Mouse (Mus musculus) macrophage (primary cell): ENCODE data around the gene Nmnat1. TPM values are rescaled to one million over a fixed set of nuclear protein-coding genes. Genes with fewer than 3 reads are reported as not detected.
"Not testable (repeated sequence)": the region's sequence is repeated elsewhere in the genome, so short reads cannot be mapped to it uniquely, and the experiment has no call there.

Experiments
- H3K27ac ChIP-seq: fragments of 350-480 bp; formaldehyde crosslinking; 2 replicates; pipeline ENCODE4 v1.9.0; 2021
- H3K36me3 ChIP-seq: fragments of 350-480 bp; formaldehyde crosslinking; 2 replicates; pipeline ENCODE4 v1.9.0; 2021; ENCODE audit errors: inconsistent target
- H3K4me3 ChIP-seq: fragments of 350-480 bp; formaldehyde crosslinking; 2 replicates; pipeline ENCODE4 v1.9.0; 2021; ENCODE audit errors: inconsistent target
- H3K79me2 ChIP-seq: fragments of 350-480 bp; formaldehyde crosslinking; 2 replicates; pipeline ENCODE4 v1.9.0; 2021; ENCODE audit errors: inconsistent target
- WGBS: methylation state at CpG from one replicate; pipeline ENCODE4 v1.1.7; 2026; ENCODE audit warnings: inconsistent platforms; ENCODE audit not compliant: missing documents; 5-methylcytosine and 5-hydroxymethylcytosine counted together
- polyA plus RNA-seq: library from polyadenylated mRNA; stranded (reverse); fragments of 250-400 nt; gene quantifications from 3 replicates; pipeline ENCODE4 v1.2.4, GENCODE M21; 2018; ENCODE audit warnings: inconsistent platforms

Gene Nmnat1
- polyA plus RNA-seq, 1 experiment from 2014 or later, result 9.7 TPM

GRCm38 (mm10) chr4:149463435-149463950 is 21.5 kb downstream of the Nmnat1 start:
- no peaks in the 10 kb centered on the region for H3K79me2 ChIP-seq
- WGBS, result 86% methylated on average over 5 of the region's 6 CpGs
- H3K36me3 ChIP-seq, result peaks cover under 1% of the 10 kb centered on the region; the same call in 1 of the 2 replicates
- no peak overlapping the region for H3K27ac ChIP-seq
- H3K4me3 ChIP-seq, result no peak overlapping the region

DNA sequence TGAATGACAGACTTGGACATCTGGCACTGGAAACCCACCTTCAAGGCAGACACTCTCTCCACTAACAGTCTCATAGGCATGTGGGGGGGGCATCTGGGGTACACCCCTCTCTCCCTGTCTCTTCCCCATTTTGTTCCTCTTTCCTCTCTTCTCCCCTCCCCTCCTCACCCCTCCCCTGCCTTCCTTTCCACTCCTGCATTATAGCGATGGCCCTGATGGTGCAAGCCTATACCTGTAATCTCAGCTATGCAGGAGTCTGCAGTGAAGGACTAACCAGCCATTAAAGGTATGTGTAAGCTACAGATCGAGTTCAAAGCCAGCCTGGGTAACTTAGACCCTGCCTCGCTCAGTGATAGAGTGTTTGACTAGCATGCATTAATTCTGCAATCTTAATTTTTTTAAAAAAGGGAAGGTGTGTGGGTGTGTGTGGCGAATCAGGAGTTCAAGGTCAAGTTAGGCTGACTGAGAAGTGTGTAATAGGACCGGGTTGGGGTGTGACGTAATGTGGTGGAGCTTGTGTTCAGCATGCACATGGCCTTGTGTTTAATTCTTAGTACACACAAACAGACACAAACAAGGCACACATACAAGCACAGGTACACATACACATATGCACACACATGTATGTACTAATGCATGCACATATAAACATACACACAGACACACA is 22.6 kb downstream of the Nmnat1 start:
- Histone ChIP-seq H3K36me3 (no peaks in the 10 kb centered on the region), H3K4me3 (no peak overlapping the region), H3K27ac (no peak overlapping the region), H3K79me2 (no peaks in the 10 kb centered on the region)
- WGBS, result 28% methylated on average over 5 of the region's 6 CpGs

DNA sequence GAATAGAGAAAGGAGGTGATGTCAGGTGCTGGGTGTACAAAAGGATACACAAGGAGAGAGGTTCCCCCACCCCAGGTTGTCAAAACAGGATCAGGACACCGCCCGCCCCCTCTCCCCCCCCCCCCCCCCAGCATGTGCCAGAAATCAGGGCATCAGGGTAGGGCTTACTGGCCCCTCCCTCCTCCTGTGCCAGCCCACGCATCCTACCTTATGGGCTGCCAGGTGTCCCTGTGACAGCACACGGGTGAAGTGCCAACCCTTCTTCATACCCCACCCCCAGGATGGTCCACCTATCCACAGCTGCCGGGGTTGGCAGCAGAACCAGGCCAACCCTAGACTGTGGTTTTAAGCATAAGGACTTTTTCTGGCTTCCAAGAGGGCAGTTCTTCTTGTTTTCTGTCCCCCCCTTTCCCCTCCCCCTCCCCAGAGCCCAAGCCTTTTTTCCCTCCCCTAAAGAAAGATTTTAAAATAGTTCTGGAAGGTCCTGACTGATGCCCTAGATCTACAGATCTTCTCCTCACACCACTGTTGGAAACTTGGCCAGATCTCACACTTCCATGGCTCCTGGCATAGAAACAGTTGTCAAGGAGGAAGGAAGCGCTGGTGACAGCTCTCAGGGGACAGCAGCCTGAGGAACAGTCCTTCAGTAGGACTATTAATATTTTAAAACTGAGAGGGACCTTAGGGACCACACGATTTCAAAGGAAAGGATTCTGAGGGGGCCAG is 23.3 kb downstream of the Nmnat1 start:
- Histone ChIP-seq H3K36me3 (no peaks in the 10 kb centered on the region), H3K27ac (no peak overlapping the region), H3K4me3 (no peak overlapping the region), H3K79me2 (no peaks in the 10 kb centered on the region)
- 4% methylated on average over 3 of the region's 7 CpGs for WGBS

DNA sequence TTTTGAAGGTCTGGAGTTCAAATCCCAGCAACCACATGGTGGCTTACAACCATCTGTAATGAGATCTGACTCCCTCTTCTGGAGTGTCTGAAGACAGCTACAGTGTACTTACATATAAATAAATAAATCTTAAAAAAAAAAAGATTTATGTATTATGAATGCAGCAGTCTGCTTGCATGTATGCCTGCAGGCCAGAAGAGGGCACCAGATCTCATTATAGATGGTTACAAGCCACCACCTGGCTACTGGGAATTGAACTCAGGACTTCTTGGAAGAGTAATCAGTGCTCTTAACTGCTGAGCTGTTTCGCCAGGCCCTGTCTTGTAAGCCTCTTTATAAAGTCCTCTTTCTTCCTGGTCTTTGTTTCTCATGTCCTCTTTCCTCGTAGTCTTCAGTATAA is 24.5 kb downstream of the Nmnat1 start:
- 92% methylated on average over 2 of the region's 2 CpGs for WGBS

GRCm38 (mm10) chr4:149459425-149459824 is 25.6 kb downstream of the Nmnat1 start:
- no peaks in the 10 kb centered on the region for H3K79me2 ChIP-seq
- WGBS, result 40% methylated on average over 1 of the region's 1 CpGs
- no peaks in the 10 kb centered on the region for H3K36me3 ChIP-seq
- no peak overlapping the region for H3K4me3 ChIP-seq
- H3K27ac ChIP-seq, result no peak overlapping the region

More for the DNA sequence above, 24.5 kb downstream of the Nmnat1 start:
- not testable (repeated sequence) for H3K4me3 ChIP-seq, H3K27ac ChIP-seq, H3K36me3 ChIP-seq, H3K79me2 ChIP-seq

DNA sequence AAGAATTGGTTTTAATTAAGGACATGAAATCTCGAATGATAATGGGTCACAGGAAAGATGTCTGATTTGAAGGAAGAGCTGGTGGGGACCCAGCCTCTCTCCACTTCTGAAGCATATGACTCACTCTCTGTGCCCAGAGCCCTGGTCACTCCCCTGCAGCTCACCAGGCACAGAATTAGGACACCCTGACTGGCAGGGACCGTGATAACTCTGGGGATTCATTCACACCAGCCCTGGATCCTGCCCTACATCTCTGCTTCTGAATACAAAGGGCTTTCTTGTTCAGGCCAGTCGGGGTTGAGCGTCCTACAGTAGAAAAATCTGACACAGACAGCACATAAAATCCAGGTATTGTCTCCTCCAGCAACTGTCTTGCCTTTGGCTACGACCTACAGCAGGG is 26.5 kb downstream of the Nmnat1 start:
- H3K4me3 ChIP-seq, result no peak overlapping the region
- H3K36me3 ChIP-seq, result no peaks in the 10 kb centered on the region
- WGBS, result 49% methylated on average over 5 of the region's 5 CpGs
- H3K79me2 ChIP-seq, result no peaks in the 10 kb centered on the region
- H3K27ac ChIP-seq, result no peak overlapping the region

DNA sequence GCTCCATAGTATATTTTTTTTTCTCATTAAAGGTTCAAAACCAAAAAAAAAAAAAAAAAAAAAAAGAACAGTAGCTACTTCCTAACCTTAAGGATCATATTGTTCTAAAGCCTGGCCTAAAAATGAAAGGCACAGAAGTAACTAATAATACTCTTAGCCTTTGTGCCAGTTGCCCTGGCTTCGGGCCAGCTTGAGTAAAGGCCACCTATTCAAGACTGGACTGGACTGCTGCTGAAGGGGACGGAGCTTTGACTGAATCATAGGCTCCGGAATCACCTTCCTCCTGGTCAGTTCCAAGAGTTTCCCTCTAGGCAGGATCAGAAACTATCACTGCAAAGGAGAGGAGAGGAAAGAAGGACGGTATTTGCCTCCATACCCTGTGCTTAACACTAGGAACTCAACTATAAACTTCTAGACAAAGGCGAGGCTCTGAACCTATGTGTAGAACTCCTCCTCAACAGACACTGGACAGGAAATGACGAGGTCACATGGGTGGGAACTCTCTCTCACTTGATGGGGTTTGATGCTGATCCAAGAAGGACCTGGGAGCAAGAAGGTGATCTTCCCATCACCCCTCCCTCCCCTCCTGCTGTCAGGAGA is 27.1 kb downstream of the Nmnat1 start:
- WGBS, result 90% methylated on average over 6 of the region's 6 CpGs
- H3K4me3 ChIP-seq, result no peak overlapping the region
- H3K27ac ChIP-seq, result no peak overlapping the region
- no peaks in the 10 kb centered on the region for H3K36me3 ChIP-seq
- no peaks in the 10 kb centered on the region for H3K79me2 ChIP-seq

GRCm38 (mm10) chr4:149457163-149457562 is 27.8 kb downstream of the Nmnat1 start:
- H3K4me3 ChIP-seq, H3K36me3 ChIP-seq, H3K27ac ChIP-seq, H3K79me2 ChIP-seq: not testable (repeated sequence)
- 100% methylated on average over 8 of the region's 27 CpGs for WGBS

DNA sequence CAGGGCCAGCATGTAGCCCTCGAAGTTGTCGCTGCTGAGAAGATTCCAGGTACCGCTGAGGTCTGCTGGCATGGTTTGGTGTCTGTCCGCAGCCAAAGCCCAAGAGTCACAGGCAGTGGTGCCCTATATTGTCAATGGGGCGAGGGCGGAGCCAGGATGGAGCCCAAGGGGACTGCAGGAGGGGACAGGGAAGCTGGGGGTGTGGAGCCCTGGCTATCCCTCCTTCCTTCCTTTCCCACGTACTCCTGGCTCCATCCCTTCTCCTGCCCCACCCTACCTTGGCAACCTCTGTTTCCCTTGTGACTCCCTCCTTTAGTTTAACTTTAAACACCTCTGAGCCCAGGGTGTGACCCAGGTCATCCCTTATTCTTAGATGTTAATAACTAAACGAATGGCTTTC is 30.1 kb downstream of the Nmnat1 start, which contains the start of gene Rbp7:
Gene Rbp7 (minus strand): TSS at position 100 of the 400 bp plus-strand sequence.
- Histone ChIP-seq H3K79me2 (no peaks in the 10 kb centered on the region), H3K36me3 (no peaks in the 10 kb centered on the region), H3K27ac (no peak within 1 kb of the TSS), H3K4me3 (no peak within 1 kb of the TSS)
- WGBS, result 85% methylated on average over 6 of the region's 8 CpGs

- no peak overlapping the region for H3K27ac ChIP-seq
- H3K79me2 ChIP-seq, result no peaks in the 10 kb centered on the region
- H3K4me3 ChIP-seq, result no peak overlapping the region
- no peaks in the 10 kb centered on the region for H3K36me3 ChIP-seq
- WGBS, result 90% methylated on average over 17 of the region's 17 CpGs
Observed at GRCm38 (mm10) chr4:149454263-149454662, 30.7 kb downstream of the Nmnat1 start.

DNA sequence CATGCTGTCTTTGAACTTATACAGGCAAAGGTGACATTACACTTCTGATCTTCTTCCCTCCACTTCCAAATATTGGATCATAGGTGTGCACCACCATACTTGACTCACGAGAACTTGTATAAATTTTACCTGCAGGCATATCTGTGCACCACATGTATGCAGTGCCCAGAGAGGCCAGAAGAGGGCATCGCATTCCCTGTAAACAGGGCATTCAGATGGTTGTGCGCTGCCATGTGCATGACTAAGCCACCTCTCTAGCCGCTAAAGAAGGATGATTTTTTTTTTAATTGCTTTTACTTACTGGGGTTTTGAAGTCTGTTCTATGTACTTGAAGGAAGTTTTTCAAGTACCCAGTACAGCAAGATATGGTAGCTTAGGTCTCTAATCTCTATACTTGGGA is 31.3 kb downstream of the Nmnat1 start:
- H3K27ac ChIP-seq, result no peak overlapping the region
- no peaks in the 10 kb centered on the region for H3K36me3 ChIP-seq
- no peak overlapping the region for H3K4me3 ChIP-seq
- H3K79me2 ChIP-seq, result no peaks in the 10 kb centered on the region
- 64% methylated on average over 4 of the region's 4 CpGs for WGBS

GRCm38 (mm10) chr4:149450636-149451035 is 34.4 kb downstream of the Nmnat1 start:
- Histone ChIP-seq H3K27ac (no peak overlapping the region), H3K4me3 (no peak overlapping the region), H3K36me3 (no peaks in the 10 kb centered on the region), H3K79me2 (no peaks in the 10 kb centered on the region)
- WGBS, result 91% methylated on average over 2 of the region's 3 CpGs

DNA sequence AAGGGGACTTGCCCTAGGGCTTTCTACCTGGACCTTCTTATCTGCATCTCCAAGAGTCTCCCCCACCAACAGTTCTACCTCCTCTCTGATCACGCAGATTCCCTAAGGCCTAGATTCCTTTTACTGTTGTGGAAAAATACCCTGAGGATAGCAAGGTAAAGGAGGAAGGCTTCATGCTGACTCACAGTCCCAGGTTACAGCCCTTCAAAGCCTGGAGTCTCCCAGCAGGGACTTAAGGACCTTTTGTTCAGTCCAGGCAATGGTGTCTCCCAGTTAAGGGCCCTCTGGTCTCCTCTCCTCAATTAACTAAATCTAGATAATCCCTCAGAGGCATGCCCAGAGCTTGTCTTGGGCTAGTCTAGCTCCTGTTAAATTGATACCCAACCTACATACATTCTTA is 38.7 kb downstream of the Nmnat1 start:
- Histone ChIP-seq H3K79me2 (no peaks in the 10 kb centered on the region), H3K4me3 (no peak overlapping the region), H3K36me3 (no peaks in the 10 kb centered on the region), H3K27ac (no peak overlapping the region)
- WGBS, result 100% methylated on average over 1 of the region's 1 CpGs

DNA sequence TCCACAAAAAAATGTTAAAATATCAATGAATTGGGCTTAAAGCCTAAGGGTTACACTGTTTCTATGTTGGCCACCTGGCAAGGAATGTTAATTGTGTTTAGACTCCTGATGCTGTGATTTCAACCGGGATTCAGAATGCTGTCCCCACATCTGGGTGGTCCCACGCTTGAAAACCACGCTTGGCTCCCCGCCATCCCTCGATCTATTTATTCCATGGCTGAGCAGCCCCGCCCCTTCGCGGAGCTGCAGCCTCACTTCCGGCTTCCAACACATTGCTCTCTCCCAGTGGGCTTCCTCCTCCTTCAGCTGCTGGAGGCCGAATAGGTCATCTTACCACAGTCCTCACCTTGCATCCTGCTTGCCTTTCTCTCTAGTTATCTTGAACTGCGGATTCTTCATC is 39.1 kb downstream of the Nmnat1 start:
- Histone ChIP-seq H3K27ac (peak overlapping the region; percentile 41), H3K4me3 (no peak overlapping the region)
- 15% methylated on average over 10 of the region's 11 CpGs for WGBS

More for the DNA sequence above, 39.1 kb downstream of the Nmnat1 start:
- Histone ChIP-seq H3K79me2 (no peaks in the 10 kb centered on the region), H3K36me3 (no peaks in the 10 kb centered on the region)
